8 mouse cellular contexts compared by ENCODE assay signal in genomic region chr5:137349384-137350204, GRCm38 (mm10). TPM values are rescaled to one million over a fixed set of nuclear protein-coding genes. Genes with fewer than 3 reads are reported as not detected.
A peak's percentile ranks its signal among the peaks of the same experiment; 100 is the strongest.
DNase-seq lines count a peak whose midpoint lies in the region; TF ChIP-seq lines count a peak whose summit lies in the region.

Ephb4 (plus strand) TSS chr5:137350109.

- 0 out of 2 replicates have a peak, but pooled peaks cover 4% of the 10 kb centered on the region for H3K4me1 ChIP-seq in thymus, adult 2 months (replicated peaks; ENCODE audit: control insufficient read depth, insufficient read depth, low read length)
- H3K4me1 ChIP-seq in embryonic fibroblast, embryonic 13.5 days (ENCODE audit: control insufficient read depth, insufficient read depth, low read length) = no peaks in the 10 kb centered on the region; the same call in 1 of the 2 replicates
- H3K4me1 ChIP-seq in heart, embryonic 10.5 days = peaks cover 72% of the 10 kb centered on the region

- no peak for DNase-seq in thymus, adult 2 months
- no peak for DNase-seq in thymus, postnatal 36 days
- peak; percentile 97 for DNase-seq in heart, embryonic 10.5 days (ENCODE audit: low spot score)
- peak; percentile 99 for DNase-seq in kidney, adult 9 months
- peak; percentile 86 for DNase-seq in liver
- peak; percentile 94 for DNase-seq in testis, postnatal 10 days (ENCODE audit: low spot score)

- peak within 1 kb of the TSS; percentile 10 for H3ac ChIP-seq in myocyte (ENCODE audit: control insufficient read depth, insufficient read length)

- peak within 1 kb of the TSS; percentile 80 for H3K4me2 ChIP-seq in myocyte (ENCODE audit: low read depth)

- 5% methylated on average over 31 of the region's 32 CpGs for WGBS in thymus, adult 2 months
- WGBS in heart, embryonic 10.5 days = under 1% methylated on average over 32 of the region's 32 CpGs

- H3K36me3 ChIP-seq in thymus, adult 2 months (ENCODE audit: control insufficient read depth, insufficient read depth, low read length) = no peaks in the 10 kb centered on the region
- H3K36me3 ChIP-seq in heart, embryonic 10.5 days = peaks cover 21% of the 10 kb centered on the region
- H3K36me3 ChIP-seq in myocyte (ENCODE audit: control insufficient read depth, insufficient read depth) = no peaks in the 10 kb centered on the region

- peak within 1 kb of the TSS; percentile 5; the same call in 1 of the 2 replicates for H3K4me3 ChIP-seq in thymus, adult 2 months (ENCODE audit: control insufficient read depth, insufficient read depth, low read length)
- peak within 1 kb of the TSS; percentile 91 for H3K4me3 ChIP-seq in embryonic fibroblast, embryonic 13.5 days (ENCODE audit: insufficient read depth, low read length)
- peak within 1 kb of the TSS; percentile 93 for H3K4me3 ChIP-seq in heart, embryonic 10.5 days
- H3K4me3 ChIP-seq in myocyte = peak within 1 kb of the TSS; percentile 64

- no peak for TF ChIP-seq CTCF in thymus, adult 2 months (IDR thresholded peaks at IDR 0.05; ENCODE audit: borderline replicate concordance, control insufficient read depth, extremely low read depth, insufficient read depth, low read length, poor library complexity)
- TF ChIP-seq CTCF in embryonic fibroblast, embryonic 13.5 days (IDR thresholded peaks at IDR 0.05; ENCODE audit: borderline replicate concordance, insufficient read depth, low read length) = no peak

- peaks cover 12% of the 10 kb centered on the region for H3K79me2 ChIP-seq in myocyte (ENCODE audit: control insufficient read depth, insufficient read depth)

- TF ChIP-seq POLR2A in thymus, adult 2 months (IDR thresholded peaks at IDR 0.05; ENCODE audit: control insufficient read depth, extremely low read depth, insufficient read depth, low read length, poor library complexity) = no peak
- peak; percentile 94 for TF ChIP-seq POLR2A in embryonic fibroblast, embryonic 13.5 days (IDR thresholded peaks at IDR 0.05; ENCODE audit: low read depth, low read length)
- TF ChIP-seq POLR2A in myocyte (IDR thresholded peaks at IDR 0.05; ENCODE audit: insufficient read length, low read depth) = peak; percentile 81

- H3K27ac ChIP-seq in thymus, adult 2 months (ENCODE audit: control insufficient read depth, insufficient read depth, low read length) = no peak within 1 kb of the TSS
- H3K27ac ChIP-seq in embryonic fibroblast, embryonic 13.5 days (ENCODE audit: insufficient read depth, low read length) = peak within 1 kb of the TSS; percentile 54
- peak within 1 kb of the TSS; percentile 99 for H3K27ac ChIP-seq in heart, embryonic 10.5 days

- peaks cover 7% of the 10 kb centered on the region for H3K27me3 ChIP-seq in thymus, adult 2 months (ENCODE audit: control insufficient read depth, insufficient read depth, low read length)
- H3K27me3 ChIP-seq in heart, embryonic 10.5 days (ENCODE audit: insufficient read depth, poor library complexity, severe bottlenecking) = no peaks in the 10 kb centered on the region
- H3K27me3 ChIP-seq in myocyte (ENCODE audit: control insufficient read depth, insufficient read depth, insufficient read length) = no peaks in the 10 kb centered on the region

- H3K9me3 ChIP-seq in heart, embryonic 10.5 days = no peaks in the 10 kb centered on the region

TF ChIP-seq in myocyte, 11 proteins besides CTCF, POLR2A, EP300 and RAD21:
- TF ChIP-seq USF1 (IDR thresholded peaks at IDR 0.05; ENCODE audit: low read depth) = no peak
- TF ChIP-seq MYOD1 (IDR thresholded peaks at IDR 0.05; ENCODE audit: control insufficient read depth in 1 of 3, insufficient read length in 2 of 3, low read depth in 2 of 3) = peak in 1 of 3 experiments; percentile 2
- peak; percentile 95 for TF ChIP-seq POLR2AphosphoS2 (IDR thresholded peaks at IDR 0.05; ENCODE audit: insufficient read length, low read depth)
- no peak for TF ChIP-seq MYOG (IDR thresholded peaks at IDR 0.05; ENCODE audit: control insufficient read depth in 1 of 3, insufficient read depth in 1 of 3, insufficient read length in 2 of 3, low read depth in 2 of 3)
TF ChIP-seq in myocyte: peak in this region for 2.

RNA-seq across cellular contexts. Expression of gene Ephb4, which starts in this region (rescaled TPM):
- polyA plus RNA-seq in thymus, adult 2 months (2012; rRNA removed) = 9.2 and 10.4 TPM in 2 replicates
- 36.2 and 43.4 TPM in 2 replicates for polyA plus RNA-seq in embryonic fibroblast, embryonic 13.5 days (2011; ENCODE audit: insufficient read length, low read depth, missing spikeins)
- 36.4 and 42.5 TPM in 2 replicates for polyA plus RNA-seq in heart, embryonic 10.5 days (2016; fragmentation: Nextera tagmentation; extraction: Ambion mirVana)
- polyA plus RNA-seq in myocyte (2012; fragmentation: generic; extraction: Trizol) = 17.8 TPM

Comparison
In these comparisons a context has a peak if more than half of its experiments do, and no peak if none do; other contexts are left out.
1. DNase-seq: peak in heart, embryonic 10.5 days (single experiment), kidney, adult 9 months (single experiment), liver (single experiment) and testis, postnatal 10 days (single experiment); none in thymus, adult 2 months (single experiment) and thymus, postnatal 36 days (0 of 2).
2. H3K4me3 ChIP-seq: peak in every context shown above with its lines; median percentile 93 in heart, embryonic 10.5 days; 91 in embryonic fibroblast, embryonic 13.5 days; 64 in myocyte; 5 in thymus, adult 2 months.